Mouse (Mus musculus) bone marrow, adult 2 months (tissue): ENCODE results near the gene Efna3.

Experiments used
- CTCF ChIP-seq: fragments of 200-500 bp; IDR thresholded peaks from 2 replicates; pipeline ENCODE4 v1.5.1; 2011; ENCODE audit warnings: low read length, control low read depth; ENCODE audit not compliant: control insufficient read depth, insufficient read depth
- POLR2A ChIP-seq: fragments of 200-500 bp; IDR thresholded peaks from 2 replicates; pipeline ENCODE4 v1.6.1; 2011; ENCODE audit warnings: low read depth, mild to moderate bottlenecking, control low read depth, low read length, borderline replicate concordance; ENCODE audit not compliant: control insufficient read depth

DNA sequence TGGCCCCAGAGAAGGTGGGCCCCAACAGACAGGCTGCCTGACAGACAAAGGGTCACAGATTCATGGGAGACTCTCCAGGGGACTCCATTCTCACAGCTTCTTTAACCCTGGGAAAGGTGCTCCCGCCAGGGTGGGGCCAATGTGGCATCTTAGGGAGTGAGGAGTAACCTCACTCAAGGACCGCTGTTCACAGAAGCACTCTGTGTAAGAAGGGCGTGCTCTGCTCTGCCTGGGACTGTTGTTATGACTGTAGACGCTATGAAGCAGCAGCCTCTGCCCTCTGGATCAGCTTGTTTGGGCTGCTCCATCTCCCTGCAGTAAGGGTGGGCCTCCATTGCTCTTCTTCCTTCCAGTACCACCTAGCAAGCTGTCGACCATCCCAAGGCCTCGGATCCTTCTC lies 18.3 kb downstream of the Efna3 start:
- TF ChIP-seq POLR2A, result no peak
- TF ChIP-seq CTCF, result no peak
